Mouse (Mus musculus): Measurements from ENCODE around the gene Ppif.

DNA sequence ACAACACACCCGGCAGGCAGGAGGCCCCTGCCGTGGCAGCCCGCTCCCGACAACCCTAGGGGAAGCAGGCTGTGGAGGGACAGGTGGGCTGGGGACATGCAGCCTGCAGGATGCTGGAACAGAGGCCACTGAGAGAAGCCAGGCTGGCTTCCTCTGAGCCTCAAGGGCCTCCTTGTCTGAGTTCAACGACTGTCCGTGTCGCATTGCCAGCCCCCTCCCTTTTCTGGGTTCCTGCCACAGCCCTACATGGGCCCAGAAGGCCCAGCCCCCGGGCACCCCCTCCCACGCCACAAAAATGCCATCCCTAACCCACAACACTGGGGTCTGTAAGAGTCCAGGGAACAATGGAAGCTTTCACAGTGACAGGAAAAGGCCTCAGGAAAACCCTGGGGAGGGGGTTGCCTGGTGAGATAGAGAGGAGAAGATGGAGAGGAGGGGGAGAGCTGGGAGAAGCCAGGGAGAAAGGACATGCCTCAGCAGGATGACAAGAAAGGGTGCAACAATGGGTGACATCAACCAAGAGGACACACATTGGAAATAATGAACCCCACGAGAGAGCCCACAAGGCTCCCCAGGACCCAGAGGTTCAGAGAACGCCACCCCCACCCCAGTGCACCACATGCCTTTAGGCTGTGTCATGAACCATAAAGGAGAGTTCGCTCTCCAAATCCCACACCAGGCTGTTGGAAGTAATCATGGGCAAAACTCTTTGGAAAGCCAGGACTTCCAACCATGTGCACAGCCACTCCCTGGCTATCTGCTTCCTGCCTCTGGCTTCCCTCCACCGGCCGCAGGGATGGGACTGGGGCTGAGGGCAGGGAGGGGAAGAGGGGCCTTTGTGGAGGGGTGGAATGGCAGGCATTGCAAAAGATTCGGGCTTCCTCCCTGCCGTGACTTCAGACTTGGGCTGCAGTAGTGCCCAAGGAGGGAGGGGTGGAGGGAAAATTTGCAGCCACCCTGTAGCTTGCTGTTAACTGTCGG lies 41.1 kb downstream of the Ppif start:
- TF ChIP-seq CTCF (conservative IDR thresholded peaks at IDR 0.05 in 1 of 2, IDR thresholded peaks at IDR 0.05 in 1 of 2; ENCODE audit: low read depth in 2 of 2, low read length in 2 of 2) (no peak), SMC3 (IDR thresholded peaks at IDR 0.05; ENCODE audit: low read depth, low read length) (no peak), ZKSCAN1 (IDR thresholded peaks at IDR 0.05; ENCODE audit: borderline replicate concordance, low read depth, low read length) (no peak), JUND (conservative IDR thresholded peaks at IDR 0.05; ENCODE audit: low read depth, low read length) (no peak), POLR2A (IDR thresholded peaks at IDR 0.05; ENCODE audit: low read depth, low read length) (no peak), IRF4 (IDR thresholded peaks at IDR 0.05; ENCODE audit: low read depth, low read length) (no peak), MEF2A (IDR thresholded peaks at IDR 0.05; ENCODE audit: borderline replicate concordance, low read depth, low read length) (no peak), EP300 (IDR thresholded peaks at IDR 0.05; ENCODE audit: low read length) (no peak), JUN (IDR thresholded peaks at IDR 0.05; ENCODE audit: insufficient read depth, low read depth, low read length) (no peak)
